Mouse (Mus musculus) cerebellum, adult 18-20 months (tissue): ENCODE results near the gene Clec4a1.

Source experiments
- DNase-seq, 2 experiments: peaks; one replicate each; pipeline ENCODE4 v3.0.0; 2021

Clec4a1 gene

DNA sequence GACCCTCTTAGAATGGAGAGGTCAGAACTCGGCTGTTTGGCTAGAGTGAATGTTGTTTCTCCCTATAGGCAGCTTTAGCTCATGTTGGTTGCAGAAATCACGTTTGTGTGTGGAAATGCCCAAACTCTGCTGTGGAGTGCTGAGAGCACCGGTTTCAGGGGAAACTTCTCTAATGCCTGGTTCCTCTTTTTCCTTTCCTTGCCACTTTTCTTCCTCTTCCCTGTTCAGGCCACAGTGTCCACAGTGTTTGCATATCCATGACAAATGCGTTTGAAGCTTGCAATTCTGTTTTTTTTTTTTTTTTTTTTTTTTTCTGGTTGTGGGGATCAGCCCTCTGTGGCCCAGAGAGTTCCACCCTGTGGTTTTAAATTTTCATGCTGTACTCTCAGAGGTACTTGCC lies at the start of gene Clec4a1:
Gene Clec4a1 (plus strand): TSS at position 398 of the 400 bp plus-strand sequence.
- DNase-seq, result no peak

DNA sequence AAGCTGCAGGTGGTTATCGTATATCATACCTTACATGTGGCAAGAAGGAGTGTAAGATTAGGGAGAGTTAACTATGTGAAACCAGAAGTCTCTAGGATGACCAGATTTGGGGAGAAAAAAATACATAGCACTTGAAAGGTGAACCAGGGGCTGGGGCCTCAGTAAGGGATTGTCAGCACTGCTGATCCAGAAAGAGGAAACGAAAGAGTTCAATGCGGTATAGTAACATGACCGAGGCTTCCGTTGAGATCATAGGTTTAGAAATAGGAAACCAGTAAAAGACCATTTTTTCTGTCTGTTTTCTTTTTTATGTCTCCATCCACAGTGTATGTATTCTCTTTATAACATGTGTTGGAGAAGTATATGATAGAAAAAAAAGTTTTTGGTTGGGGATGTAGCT lies 48.8 kb upstream of the Clec4a1 start:
- DNase-seq, result no peak

DNA sequence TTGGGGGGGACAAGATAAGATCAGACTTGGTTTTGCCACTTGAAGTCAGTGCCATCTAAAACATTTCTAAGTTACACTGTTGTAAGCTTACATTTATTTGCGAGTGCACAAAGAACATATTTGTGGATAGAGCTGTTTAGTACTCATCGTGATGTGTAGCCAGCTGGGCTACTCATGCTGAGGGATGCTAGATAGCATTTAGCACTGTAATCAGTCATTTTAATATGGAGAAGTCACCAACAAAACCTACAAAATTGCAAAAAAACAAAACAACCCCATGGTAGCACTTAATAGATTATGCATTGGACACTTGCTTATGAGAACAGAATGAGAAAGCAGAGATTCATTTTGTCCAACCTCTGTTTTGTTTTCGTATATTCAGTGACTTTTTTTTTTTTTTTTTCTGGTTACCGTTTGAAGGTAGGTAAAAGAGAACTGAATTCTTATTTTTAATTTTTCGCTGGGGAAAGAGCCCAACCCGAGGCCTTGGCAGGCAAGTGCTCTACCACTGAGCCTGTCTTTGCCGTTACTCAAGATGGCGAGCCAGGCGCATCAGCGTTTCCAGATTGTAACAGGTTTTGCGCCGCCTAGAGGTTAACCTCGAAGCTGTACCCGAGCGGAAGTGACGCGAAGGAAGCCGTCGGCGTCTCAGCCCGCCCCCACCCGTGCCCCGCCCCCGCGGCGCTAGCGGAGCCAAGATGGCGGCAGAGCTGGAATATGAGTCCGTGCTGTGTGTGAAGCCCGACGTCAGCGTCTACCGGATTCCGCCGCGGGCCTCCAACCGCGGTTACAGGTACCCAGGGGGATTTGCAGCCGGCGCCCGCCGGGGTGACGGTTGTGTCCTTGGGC lies 47.6 kb upstream of the Clec4a1 start, which contains the start of gene Necap1:
Gene Necap1 (plus strand): TSS at position 604 of the 849 bp plus-strand sequence.
- peak; percentile 98 to 99 for DNase-seq

DNA sequence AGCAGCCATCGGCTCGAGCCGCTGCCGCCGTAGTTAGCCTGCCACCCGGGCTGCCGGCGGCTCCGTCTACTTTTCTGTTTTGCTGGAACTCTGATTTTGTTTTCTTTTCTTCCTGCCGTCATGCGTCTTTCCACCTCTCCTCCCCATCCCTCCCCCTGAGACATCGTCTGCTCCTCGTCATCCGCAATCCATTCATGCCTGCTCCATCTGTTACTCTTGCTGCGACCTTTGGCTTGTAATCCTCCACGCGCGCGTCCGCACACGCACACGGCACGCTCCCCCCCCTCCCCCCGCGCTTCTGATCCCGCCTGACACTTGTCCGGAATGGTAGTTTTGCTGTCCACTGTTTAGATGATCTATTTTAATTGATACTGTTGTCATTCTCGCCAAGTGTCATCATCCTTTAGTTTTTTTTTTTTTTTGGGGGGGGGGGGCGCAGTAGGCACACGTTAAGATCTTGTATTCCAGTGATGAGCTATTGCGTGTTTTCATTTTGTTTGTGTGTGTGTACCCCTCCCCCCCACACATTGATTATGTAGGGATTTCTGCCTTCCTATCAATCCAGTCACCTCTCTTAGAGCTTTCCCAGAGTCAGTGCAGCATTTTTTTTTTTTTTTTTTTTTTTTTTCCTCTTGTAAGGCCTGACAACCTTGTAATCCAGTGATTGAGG lies 46.8 kb upstream of the Clec4a1 start:
- peak in 1 of 2 experiments; percentile 76 for DNase-seq

DNA sequence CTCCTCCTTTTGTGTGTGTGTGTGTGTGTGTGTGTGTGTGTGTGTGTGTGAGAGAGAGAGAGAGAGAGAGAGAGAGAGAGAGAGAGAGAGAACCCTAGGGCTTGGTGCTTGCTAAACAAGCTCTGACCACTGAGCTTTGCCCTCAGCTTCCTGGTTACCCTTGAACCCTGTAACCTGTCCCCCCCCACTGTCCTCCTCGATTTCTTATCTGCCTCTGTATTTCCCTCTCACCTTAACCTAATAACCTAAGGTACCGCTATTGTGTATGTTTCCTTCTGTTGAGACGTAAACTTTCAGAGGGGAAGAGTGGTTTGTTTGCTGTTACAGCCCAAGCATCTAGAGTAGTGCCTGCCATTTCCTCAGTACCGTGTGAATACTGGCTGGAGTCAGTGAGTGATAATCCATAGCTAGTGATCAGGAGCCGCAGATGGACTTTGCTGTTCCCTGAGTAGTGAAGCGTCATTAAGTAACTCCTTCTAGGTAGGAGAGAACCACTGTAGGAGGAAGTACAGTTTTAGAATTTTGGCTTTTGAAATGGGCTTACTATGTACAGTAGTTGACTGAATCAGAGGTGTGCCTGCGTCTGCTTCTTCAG lies 42.4 kb upstream of the Clec4a1 start:
- no peak for DNase-seq

- no peak for DNase-seq
These were observed 41.7 kb upstream of the Clec4a1 start for GRCm38 (mm10) chr6:122879781-122880505.

DNA sequence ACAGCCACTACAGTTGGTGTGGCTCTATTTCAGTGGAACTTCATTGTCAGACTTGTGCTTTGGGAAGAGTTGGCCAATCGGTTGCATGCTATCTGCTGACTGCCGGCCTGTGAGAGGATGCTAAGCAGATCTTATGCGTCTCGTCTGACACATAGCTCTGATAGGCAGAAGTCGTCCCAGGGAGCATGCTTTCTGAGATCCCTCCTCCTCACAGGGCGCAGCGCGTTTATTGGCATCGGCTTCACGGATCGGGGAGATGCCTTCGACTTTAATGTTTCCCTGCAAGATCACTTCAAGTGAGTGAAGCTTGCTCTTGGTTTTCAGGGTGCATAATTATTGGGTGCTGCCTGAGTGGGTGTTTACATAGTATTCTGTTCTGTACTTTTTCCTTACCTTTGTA lies 40.4 kb upstream of the Clec4a1 start:
- DNase-seq, result no peak

GRCm38 (mm10) chr6:122883603-122884002 lies 38.0 kb upstream of the Clec4a1 start:
- no peak for DNase-seq

- DNase-seq, result no peak
These were observed 32.0 kb upstream of the Clec4a1 start for GRCm38 (mm10) chr6:122889599-122889998.

DNA sequence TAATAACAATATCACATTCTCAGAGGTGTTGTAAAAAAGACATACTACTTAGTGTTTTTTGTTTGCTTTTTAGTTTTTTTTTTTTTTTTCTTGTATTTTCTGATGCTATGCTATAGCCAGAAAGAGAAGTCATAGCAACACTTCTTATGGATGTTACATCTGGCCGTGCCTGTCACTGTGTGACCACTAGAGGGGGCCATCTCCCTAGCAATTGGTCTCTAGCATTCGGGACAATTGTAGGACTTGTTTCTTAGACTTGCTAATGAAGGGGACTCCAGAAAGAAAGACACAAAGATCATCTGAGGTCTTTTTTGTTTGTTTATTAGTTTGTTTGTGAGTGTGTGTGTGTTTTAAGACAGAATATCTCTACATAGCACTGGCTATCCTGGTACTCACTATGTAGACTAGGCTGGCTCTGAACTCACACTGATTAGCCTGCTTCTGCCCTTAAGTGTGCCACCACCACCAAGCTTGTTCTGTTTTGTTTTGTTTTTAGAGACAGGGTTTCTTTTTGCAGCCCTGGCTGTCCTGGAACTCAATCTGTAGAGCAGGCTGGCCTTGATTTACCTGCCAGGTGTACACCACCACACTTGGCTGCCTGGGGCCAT lies 29.1 kb upstream of the Clec4a1 start:
- DNase-seq, result peak; percentile 46 to 64

GRCm38 (mm10) chr6:122919922-122920321 lies 1.7 kb upstream of the Clec4a1 start:
- DNase-seq, result no peak

DNA sequence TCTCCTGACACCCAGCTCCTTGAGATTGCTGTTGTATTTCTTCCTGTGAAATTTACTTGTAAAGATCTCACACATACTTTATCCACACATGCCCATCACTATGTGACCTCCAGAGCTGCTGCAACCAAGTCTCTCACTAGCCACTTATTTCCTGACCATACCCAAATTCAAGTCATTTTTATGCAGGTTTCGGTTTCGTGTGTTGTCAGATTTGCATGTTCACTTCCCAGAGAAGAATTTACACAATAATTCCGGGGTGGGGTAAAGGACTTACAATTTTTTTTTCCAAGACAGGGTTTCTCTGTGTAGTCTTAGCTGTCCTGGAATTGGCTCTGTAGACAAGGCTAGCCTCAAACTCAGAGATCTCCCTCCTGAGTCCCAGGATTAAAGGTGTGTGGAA lies 13.2 kb downstream of the Clec4a1 start:
- DNase-seq, result no peak

DNA sequence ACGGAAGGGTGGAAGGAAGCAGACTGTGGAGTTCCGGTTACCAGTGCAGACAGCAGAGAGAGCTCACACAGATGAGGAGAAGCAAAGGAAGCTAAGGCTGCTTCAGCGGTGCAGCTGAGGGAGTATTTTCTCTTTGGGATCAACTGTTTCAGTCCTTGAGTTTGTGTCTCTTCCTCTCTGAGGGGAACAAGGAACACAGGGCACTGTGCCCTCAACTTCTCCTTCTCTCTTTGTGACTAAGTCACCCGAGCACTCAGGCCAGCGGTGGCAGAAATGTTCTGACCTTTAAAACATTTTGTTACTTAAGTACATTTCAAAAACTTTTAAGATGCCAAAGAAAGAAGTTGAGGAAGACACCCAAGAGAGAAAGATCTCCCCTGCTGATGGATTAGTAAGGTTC lies 18.0 kb downstream of the Clec4a1 start:
- DNase-seq, result no peak

DNA sequence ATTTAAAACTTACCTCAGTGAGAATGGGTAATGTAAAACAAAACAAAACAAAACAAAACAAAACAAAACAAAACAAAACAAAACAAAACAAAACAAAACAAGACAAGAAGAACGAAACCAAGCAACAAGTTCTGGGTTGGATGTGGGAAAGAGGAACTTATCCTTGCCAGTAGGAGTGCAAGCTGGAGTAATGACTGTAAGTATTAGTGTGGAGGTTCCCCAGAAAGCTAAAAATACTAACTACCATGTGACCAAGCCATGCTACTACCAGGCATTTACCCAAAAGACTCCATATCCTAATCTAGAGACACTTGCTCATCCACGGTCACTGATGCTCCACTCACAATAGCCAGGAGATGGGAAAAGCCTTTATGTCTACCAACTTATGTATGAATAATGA lies 25.1 kb downstream of the Clec4a1 start:
- no peak for DNase-seq

GRCm38 (mm10) chr6:122952401-122952800 lies 30.8 kb downstream of the Clec4a1 start, which contains the start of gene Clec4a3:
TSS of gene Clec4a3 (plus strand) at chr6:122952515.
- DNase-seq, result no peak

DNA sequence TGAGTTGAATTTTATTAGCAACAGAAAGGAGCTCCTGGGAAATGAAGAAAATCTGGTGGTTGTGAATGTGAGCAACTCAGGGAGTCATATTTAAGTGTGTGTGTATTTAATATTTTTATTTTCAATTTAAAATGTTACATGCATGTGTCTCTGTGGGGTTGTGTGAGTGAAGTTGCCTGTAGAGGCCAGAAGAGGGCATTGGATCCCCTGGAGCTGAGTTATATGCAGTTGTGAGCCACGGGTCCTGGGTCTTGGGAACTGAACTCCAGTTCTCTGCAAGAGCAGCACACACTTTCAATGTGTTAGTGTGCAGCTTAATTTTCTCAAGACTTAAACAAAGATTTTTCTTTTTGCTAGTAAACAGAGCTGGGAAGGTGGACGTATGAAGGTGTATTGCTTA lies 42.9 kb downstream of the Clec4a1 start:
- no peak for DNase-seq

- DNase-seq, result no peak
These were observed 47.4 kb downstream of the Clec4a1 start for GRCm38 (mm10) chr6:122969048-122969447.
